Mouse (Mus musculus) frontal cortex, postnatal 25 days (tissue): ENCODE results near the gene Tipin.
"Not testable (repeated sequence)": the region's sequence is repeated elsewhere in the genome, so short reads cannot be mapped to it uniquely, and the experiment has no call there.

ENCODE experiments used
- DNase-seq, 2 experiments: peaks; one replicate each; pipeline ENCODE4 v3.0.0; 2022; ENCODE audit warnings: low spot score in 2 of 2

The Tipin gene

DNA sequence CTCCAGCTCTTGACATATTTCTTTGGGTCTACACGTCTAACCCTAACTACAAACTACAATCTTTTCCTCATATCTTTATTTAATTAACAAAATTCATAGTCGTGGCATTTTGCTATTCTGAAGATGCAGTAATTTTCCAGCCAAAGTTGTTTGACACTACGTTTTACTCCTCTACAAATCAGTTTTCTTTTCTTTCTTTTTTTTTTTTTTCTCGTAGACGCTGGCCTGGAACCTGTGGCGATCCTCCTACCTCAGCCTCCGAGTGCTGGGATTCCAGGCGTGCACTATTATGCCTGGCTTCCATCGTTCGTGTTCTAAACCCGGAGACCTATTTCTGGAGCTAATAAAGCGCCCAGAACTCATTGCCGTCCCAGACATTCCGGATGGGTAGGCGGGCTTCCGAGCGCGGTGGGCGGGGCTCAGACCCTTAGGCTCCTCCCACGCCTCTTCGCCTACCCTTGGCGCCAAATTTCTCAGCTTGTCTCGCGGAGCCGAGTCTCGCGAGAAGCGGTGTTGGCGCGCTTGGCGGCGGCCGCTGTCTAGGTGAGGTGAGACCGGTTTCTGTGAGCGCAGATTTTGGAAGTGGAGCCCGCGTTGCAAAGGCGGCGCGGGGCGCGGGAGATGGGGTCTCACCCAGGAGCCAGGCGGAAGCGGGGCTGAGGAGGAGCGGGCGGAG, at the start of gene Tipin:
Gene Tipin, plus strand, starts transcription at position 477 of the 676 bp plus-strand sequence.
- DNase-seq, result peak; percentile 81 to 86

DNA sequence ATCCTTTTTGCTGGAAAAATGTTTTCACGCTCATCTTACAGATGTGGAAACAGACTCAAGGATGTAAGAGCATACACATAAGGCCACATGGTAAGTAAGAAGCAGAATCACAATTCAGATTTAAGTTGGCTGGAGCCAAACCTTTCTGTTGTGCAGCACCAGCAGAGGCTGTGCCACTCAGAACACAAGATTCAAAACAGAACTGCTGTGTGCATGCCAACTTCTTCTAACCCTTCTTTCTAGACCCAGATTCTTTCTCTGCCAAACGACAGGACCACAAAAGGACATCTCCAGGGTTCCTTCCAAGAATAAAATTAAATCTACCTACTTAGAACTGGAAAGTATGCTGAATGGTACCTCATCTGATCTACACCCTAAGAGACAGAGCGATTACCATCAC, 49.7 kb upstream of the Tipin start:
- no peak for DNase-seq

DNA sequence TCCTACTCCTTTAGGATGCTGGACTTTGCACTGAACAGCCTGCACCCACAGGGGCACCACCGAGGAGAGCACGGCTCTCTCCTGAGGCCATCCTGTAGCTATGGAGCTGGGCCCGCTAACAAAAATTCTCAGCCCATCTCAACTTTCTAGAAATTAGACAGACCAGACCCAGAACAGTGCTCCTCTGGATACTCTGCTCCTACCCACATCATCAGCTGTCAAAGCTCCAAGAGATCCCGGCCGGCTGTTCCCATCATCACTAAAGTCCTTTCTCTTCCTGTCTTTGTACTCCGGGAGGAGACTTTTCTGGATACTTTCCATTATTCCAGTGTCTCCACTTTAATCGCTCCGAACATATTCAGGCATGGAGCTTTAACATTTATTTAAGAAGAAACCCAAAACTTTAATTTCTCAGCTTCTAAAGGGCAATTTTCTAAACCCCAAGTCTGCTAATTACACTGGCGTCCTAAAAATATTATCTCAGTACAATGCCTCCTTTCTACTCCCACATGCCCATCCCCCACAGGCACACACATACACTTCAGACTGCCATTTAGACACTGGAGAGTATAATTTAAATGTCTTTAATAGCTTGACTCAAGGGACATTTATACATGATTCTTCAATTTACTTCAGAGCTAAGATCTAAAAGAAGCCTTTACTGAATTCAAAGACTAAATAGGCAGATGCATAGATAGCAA, 49.0 kb upstream of the Tipin start:
- no peak for DNase-seq

GRCm38 (mm10) chr9:64233656-64234055, 47.7 kb upstream of the Tipin start:
- DNase-seq, result no peak

- DNase-seq, result no peak
Observed at GRCm38 (mm10) chr9:64234768-64235435, 46.5 kb upstream of the Tipin start, which contains the start of gene Uchl4. Uchl4 (plus strand) TSS chr9:64235201.

GRCm38 (mm10) chr9:64236056-64236455, 45.3 kb upstream of the Tipin start:
- no peak for DNase-seq

GRCm38 (mm10) chr9:64240116-64240515, 41.3 kb upstream of the Tipin start:
- no peak for DNase-seq

DNA sequence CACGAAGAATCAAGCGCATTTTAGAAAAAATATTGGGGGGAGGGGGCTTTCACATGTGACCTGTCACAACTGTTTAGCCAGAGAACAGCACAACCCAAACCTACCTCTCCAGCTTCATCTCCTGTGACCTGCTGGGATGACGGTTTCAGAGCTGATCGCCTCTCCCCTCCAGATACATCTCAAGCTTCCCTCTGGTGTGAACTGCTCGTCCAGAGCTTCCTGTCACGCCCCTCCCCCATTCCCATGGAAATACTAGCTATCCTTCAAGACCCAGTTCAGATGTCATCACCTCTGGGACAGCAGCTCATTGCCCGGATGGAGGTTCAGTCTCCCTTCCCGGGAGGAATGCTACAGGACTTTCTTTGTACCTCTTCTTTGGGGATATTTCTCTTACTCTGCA, 40.7 kb upstream of the Tipin start:
- no peak for DNase-seq

DNA sequence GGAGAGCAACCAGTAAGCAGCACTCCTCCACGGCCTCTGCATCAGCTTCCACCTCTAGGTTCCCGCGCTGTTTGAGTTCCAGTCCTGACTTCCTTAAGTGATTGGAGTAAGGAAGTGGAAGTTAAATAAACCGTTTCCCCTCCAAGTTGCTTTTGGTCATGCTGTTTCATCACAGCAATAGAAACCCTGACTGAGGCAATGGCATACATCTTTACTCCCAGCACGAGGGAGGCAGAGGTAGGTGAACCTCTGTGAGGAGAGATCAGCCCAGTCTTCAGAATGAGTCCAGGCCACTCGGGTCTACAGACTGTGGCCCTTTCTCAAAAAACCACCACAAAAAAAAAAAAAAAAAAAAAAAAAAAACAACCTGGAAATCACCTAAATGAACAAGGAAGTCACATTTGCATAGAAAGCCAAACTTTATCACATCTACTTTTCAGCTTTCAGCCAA, 39.0 kb upstream of the Tipin start:
- DNase-seq, result no peak

DNA sequence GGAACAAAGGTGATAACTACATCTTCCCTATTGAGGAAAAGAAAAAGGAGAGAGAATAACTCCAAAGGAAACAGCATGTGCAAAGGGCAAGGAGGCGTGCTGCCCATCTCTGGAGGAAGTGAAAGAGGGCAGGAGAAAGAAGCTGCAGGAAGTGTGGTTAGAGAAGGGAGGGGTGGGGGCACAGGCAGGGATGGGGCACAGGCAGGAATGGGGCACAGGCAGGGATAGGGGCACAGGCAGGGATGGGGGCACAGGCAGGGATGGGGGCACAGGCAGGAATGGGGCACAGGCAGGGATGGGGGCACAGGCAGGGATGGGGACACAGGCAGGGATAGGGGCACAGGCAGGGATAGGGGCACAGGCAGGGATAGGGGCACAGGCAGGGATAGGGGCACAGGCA, 32.0 kb upstream of the Tipin start:
- no peak for DNase-seq

DNA sequence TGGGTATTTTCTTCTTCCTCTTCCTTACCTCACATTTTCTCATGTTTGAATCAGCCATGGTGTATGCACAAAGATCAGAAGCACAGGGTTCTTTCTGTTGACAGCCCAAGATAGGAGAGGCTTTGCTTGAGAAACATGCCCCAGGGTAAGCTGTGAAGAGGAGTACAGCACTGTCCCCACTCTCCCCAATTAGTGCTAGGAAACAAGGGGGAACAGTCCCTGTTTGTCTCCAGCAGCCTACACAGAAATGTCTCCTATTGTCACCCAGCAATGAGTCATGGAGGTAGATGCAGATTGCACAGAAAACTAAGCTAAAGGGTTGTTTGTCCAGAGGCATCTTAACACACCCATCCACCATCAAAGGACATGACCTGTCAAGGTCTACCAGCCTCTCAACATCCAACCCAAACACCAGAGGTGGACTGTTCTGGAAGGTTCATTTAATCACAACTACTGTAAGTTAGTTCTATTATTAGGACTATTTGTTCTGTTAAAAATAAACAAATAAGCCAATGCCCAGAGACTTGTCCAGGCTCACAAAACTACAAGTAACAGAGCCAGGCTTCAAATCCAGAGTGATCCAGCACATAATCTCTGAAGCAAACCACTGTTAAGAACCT, 31.2 kb upstream of the Tipin start:
- no peak for DNase-seq

DNA sequence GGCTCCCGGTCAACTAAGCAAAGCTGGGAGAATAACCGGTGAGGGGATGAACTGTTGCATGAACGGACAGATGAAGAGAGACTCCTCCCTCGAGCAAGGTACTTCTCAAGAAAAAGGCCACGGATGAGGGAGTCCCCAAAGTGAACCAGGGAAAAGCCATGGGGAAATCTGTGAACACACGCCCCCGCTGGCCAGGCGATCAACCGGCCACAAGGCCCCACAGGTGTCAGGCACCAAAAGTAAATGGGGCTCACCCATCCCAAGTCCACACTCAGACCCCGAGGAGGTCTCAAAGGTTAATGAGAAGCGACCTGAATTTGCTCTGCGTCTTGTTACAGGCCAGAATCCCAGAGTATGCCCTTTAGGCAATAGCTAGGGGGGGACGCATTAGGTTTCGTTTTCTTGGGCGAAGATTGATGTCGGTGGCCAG, 28.8 kb upstream of the Tipin start:
- DNase-seq, result no peak

- peak; percentile 98 to 100 for DNase-seq
Observed at GRCm38 (mm10) chr9:64253021-64253904, 28.1 kb upstream of the Tipin start, which contains the start of gene Map2k1. Map2k1 (minus strand) TSS chr9:64253631.

- DNase-seq, result no peak
Observed at GRCm38 (mm10) chr9:64255422-64255821, 26.0 kb upstream of the Tipin start.

GRCm38 (mm10) chr9:64256204-64256603, 25.2 kb upstream of the Tipin start:
- no peak for DNase-seq

DNA sequence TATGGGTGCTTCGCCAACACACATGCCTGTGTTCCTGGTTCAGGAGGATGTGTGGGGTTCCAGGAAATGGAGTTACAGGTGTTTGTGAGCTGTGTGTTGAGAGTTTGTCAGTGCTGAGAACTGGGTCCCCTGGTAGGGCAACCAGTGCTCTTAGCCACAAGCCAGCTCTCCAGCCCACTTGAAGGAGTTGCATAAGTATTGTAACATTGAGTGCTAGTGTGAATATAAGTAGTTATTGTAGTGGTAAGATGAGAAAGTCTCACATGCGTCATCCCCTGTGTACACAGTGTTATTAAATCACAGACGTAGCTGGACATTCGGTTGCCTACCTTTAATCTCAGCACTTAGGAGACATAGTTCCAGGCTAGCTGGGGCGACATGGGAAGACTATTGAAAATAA, 21.5 kb upstream of the Tipin start:
- no peak for DNase-seq

GRCm38 (mm10) chr9:64261023-64261422, 20.4 kb upstream of the Tipin start:
- no peak for DNase-seq

DNA sequence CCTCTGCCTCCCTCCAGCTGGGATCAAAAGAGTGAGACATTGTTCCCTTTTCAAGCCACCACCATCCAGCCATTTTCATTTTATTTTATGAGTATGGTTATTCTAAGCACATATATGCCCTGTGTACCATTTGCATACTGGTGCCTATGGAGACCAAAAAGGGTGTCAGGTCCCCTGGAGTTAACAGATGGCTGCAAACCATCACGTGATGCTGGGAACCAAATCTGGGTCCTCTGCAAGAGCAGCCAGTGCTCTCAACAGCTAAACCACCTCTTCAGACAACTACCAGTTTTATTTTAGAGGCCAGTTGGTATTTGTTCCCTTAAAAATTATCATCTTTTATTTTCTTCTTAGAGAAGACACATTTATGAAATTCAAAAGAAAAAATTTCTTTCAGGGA, 16.6 kb upstream of the Tipin start:
- no peak for DNase-seq

GRCm38 (mm10) chr9:64267231-64267630, 14.2 kb upstream of the Tipin start:
- DNase-seq, result no peak

- no peak for DNase-seq
Observed at GRCm38 (mm10) chr9:64268196-64268595, 13.2 kb upstream of the Tipin start.

- not testable (repeated sequence) for DNase-seq
Observed at GRCm38 (mm10) chr9:64268836-64269235, 12.5 kb upstream of the Tipin start.
